Mouse (Mus musculus) gastrocnemius, postnatal 36 days (tissue): ENCODE measurements around the gene Zdhhc8. TPM values are rescaled to one million over a fixed set of nuclear protein-coding genes. Genes with fewer than 3 reads are reported as not detected.
A peak's percentile ranks its signal among the peaks of the same experiment; 100 is the strongest.

Source experiments
- DNase-seq, 2 experiments: peaks; one replicate each; pipeline ENCODE4 v3.0.0; 2022
- intact Hi-C: fragments of 180-260 bp; cut with DNase I; formaldehyde crosslinking; loops from one replicate; pipeline ENCODE4 v1.15.1; 2025
- long read RNA-seq, 2 experiments: library from polyadenylated mRNA; stranded (forward); transcript quantifications; one replicate each; pipeline ENCODE4 v2.0.0; 2021
- total RNA-seq, 2 experiments: library from RNA; stranded (reverse); gene quantifications; 2 replicates each; pipeline ENCODE4 v1.2.3; 2021

The Zdhhc8 gene
- total RNA-seq = 10 to 100 TPM; 23.1 to 23.4 TPM
- long read RNA-seq, experiment 1, full-length matches to known transcripts = 2 of 11 reads
- long read RNA-seq, experiment 1, partial matches to known transcripts = 2 of 11 reads
- long read RNA-seq, experiment 1, other reads (novel, unspliced or antisense) = 7 of 11 reads
- long read RNA-seq, experiment 2, full-length matches to known transcripts = 1 of 6 reads
- long read RNA-seq, experiment 2, partial matches to known transcripts = 0 of 6 reads
- long read RNA-seq, experiment 2, other reads (novel, unspliced or antisense) = 5 of 6 reads

DNA sequence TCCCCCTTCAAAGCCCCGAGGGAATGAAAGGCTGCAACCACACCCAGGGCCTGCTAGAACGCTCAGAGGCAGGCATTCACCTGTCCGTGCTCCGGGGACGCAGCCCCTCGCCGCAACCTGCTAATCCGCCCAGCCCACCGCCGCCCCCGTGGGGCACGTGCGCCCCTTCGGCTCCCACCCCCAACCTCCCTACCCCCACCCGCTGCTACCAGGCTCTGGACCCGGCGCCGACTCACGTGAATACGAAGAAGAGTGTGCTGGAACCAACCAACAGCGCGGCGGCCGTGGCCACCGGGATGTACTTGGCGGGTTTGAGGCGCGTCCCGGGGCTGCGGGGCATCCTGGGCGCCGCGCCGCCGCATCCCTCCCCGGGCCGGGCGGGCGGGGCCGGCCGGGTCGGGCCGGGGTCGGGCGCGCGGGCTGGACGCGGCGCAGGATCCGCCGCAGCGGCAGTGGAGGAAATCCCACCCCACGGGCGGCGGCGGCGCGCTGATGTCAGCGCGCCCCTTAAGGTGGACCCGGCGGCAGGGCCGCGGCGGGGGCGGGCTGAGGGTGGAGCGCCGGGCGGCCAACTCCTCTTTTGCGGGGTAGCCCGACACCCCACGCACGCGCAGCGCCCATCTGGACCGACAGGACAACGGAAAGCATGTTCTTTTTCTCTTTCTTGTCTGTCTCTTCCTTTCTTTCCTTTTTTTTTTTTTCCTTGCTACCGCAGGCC lies at the start of gene Zdhhc8:
Zdhhc8 (minus strand) TSS at position 466 of the 718 bp plus-strand sequence.
- intact Hi-C loops = no loop called here
- peak; percentile 65 to 75 for DNase-seq

DNA sequence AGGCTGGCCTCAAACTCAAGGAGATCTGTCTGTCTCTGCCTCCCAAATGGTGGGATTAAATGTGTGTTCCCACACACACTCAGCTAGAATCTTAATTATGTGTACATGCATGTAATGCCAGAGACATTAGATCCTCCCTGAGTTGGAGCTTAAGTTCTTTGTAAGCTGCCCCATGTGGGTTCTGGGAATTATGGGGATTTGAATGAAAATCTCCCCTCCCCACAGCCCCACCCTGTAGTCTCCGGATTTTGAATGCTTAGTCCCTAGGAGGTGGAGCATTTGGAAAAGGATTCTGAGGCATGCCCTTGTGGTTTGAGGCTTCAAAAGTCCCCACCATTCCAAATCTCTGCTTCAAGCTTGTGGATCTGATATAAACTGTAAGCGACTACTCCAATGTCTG lies 40.2 kb upstream of the Zdhhc8 start:
- DNase-seq = no peak
- intact Hi-C loops = no loop called here

DNA sequence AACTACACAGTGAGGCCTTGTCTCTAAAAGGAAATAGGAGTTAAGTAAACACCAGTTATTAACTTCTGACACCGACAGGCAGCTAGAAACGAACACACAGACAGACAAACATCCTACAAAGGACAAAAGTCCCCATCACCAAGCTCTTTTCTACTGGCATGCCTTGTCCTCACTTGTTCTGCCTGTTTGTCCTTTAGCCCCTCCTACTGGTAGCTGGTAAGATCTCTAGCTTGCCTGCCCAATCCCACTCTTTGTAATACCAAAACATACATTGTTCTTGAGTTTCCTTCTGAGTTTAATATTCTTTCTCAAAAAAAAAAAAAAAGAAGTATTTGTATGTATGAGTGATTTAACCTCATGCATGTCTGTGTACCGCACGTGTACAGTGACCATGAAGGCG lies 33.2 kb upstream of the Zdhhc8 start:
- no peak for DNase-seq
- intact Hi-C loops = no loop called here

DNA sequence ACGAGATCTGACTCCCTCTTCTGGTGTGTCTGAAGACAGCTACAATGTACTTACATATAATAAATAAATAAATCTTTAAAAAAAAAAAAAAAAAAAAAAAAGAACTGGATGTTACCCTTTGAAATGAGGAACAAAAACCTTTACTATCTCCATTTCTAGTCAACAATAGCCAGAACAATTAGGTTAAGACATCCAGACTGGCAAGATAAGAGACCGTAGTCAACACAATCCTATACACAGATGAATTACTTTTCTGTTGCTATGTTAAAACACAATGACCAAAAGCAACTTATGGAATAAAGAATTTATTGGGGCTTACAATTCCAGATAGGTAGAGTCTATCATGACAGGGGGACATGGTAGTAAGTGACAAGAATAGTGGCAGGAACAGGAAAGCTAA lies 30.1 kb upstream of the Zdhhc8 start:
- intact Hi-C loops = no loop called here
- DNase-seq = no peak

- intact Hi-C loops = no loop called here
- DNase-seq = no peak
Observed at GRCm38 (mm10) chr16:18258221-18258620, 23.3 kb upstream of the Zdhhc8 start, which contains the start of gene Gm49776. Gene Gm49776 (minus strand): TSS chr16:18258321.

DNA sequence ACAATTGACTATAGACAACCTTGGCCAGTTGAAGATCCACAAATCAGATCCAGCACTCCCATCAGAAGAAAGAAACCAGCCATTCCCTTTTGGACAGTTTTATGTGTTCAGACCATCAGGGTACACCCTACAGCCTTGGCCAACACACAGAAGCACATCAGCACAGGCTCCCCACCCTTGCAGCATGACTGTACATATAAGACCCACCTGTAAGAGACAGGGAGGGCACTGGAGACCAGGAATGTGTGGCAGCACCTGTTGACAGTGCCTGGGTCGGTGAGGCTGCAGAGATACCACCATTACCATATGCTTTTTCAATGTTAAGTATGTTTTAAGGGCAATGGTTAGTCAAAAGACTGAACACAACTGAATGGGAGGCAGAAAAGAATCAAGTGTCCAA lies 18.9 kb upstream of the Zdhhc8 start:
- no peak for DNase-seq
- intact Hi-C loops = loop anchor here (5.0 kb wide), 1 partner anchor 33 kb away; the partner anchor contains the start of gene Dgcr8

DNA sequence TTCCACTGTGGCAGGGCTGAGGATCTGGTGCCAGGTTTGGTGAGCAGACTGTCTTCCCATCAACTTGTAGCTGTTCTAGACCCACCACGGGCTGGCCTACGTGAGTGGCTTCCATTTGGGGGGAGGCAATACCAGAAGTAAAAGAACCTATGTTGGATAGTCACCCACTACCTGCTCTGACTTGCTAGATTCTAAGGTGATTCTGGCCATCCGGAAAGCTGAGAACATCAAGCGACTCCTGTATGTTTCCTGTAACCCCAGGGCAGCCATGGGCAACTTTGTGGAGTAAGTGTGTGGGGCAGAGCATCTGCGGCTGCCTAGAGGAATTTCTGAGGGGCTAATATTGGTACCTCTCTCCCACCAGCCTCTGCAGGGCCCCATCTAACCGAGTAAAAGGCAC lies 17.8 kb upstream of the Zdhhc8 start:
- intact Hi-C loops = loop anchor here (5.0 kb wide), 1 partner anchor 35 kb away; the partner anchor contains the start of gene Dgcr8

DNA sequence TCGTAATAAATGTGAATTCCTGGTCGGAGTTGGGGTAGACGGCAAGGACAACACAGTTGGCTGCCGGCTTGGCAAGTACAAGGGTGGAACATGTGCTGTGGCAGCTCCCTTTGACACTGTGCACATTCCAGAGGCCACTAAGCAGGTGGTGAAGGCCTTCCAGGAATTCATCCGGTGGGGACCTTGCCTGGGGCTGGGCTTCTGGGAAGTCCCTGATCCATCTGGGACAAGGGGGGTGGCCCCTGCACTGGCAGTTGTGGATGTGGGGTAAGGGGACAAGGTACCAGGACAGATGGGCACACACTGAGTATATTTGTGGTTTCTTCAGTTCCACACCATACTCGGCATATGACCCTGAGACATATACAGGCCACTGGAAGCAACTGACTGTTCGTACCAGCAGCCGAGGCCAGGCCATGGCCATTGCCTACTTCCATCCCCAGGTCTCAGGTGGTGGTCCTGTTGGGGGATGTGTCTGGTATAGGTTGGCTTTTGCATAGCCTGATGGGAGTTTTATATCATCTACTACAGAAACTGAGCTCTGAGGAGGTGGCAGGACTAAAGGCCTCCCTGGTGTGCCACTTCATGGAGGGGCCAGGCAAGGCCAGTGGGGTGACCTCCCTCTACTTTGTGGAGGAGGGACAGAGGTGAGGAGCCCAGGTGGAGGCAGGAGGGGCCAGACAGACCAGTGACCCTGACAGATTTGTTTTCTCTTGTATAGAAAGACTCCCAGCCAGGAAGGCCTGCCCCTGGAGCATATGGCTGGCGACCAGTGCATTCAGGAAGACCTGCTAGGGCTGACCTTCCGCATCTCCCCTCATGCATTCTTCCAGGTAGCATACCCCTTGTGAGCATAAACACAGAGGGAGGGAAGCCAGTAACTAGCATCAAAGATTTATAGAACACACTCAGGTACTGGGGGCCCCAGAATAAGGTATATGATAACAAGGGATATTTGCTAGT lies 16.2 kb upstream of the Zdhhc8 start:
- intact Hi-C loops = loop anchor here (5.0 kb wide), 1 partner anchor 36 kb away; the partner anchor contains the start of gene Dgcr8

More for the DNA sequence above, 17.8 kb upstream of the Zdhhc8 start:
- DNase-seq = no peak

DNA sequence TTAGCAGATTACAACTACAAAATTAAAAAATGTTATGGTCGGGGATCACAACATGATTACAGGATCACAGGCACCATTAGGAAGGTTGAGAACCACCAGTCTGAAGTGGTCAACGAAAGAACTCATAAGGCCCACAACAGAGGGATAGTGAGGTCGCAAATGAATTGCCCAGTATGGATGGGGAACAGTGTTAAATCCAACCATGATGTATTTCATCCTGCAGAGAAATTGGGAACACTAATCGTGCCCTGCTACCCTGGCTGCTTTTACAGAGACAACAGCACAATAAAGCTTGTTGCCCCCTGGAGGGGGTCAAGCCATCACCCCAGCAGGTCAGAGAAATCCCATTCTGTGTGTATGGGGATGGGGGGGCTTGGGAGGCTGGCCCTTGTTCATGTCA lies 15.3 kb upstream of the Zdhhc8 start:
- DNase-seq = no peak
- intact Hi-C loops = loop anchor here (5.0 kb wide), 1 partner anchor 37 kb away; the partner anchor contains the start of gene Dgcr8

More for the DNA sequence above, 16.2 kb upstream of the Zdhhc8 start:
- no peak for DNase-seq

- intact Hi-C loops = no loop called here
Observed at GRCm38 (mm10) chr16:18249364-18249967, 14.5 kb upstream of the Zdhhc8 start.

GRCm38 (mm10) chr16:18248433-18249363 lies 13.8 kb upstream of the Zdhhc8 start, which contains the start of the genes Trmt2a and Ranbp1:
Gene Trmt2a (plus strand): TSS chr16:18248679.
Gene Ranbp1 (minus strand): TSS chr16:18248732.
- intact Hi-C loops = no loop called here
- peak; percentile 96 to 97 for DNase-seq

More at GRCm38 (mm10) chr16:18249364-18249967, 14.5 kb upstream of the Zdhhc8 start:
- DNase-seq = peak in 1 of 2 experiments; percentile 42

- intact Hi-C loops = no loop called here
- DNase-seq = no peak
Observed at GRCm38 (mm10) chr16:18247521-18248399, 12.8 kb upstream of the Zdhhc8 start.

DNA sequence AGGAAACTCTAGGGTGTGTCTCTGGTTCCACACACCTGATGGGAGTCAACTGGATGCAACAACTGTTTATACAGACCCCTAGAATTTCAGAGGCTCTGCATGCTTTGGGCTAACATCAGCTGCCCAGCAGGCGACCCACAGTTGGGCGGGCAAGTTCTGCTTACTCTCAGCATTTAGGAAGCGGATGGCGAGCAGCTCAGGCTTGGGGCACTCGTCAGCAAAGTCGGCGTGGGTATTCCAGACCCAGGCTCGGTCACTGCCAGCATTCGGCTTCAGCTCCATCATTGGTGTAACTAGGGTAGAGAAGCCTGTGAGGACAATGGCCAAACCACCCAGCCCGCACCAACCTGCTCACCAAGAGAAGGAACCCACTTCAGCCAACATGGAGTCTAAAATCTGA lies 6.6 kb upstream of the Zdhhc8 start:
- no peak for DNase-seq
- intact Hi-C loops = no loop called here

- intact Hi-C loops = no loop called here
- no peak for DNase-seq
Observed at GRCm38 (mm10) chr16:18236676-18237501, 2.0 kb upstream of the Zdhhc8 start.

- intact Hi-C loops = no loop called here
- DNase-seq = peak; percentile 62 to 68
Observed at GRCm38 (mm10) chr16:18235389-18236065, 591 bp upstream of the Zdhhc8 start.
